20 mouse cellular contexts compared by ENCODE assay signal in the genomic region with DNA sequence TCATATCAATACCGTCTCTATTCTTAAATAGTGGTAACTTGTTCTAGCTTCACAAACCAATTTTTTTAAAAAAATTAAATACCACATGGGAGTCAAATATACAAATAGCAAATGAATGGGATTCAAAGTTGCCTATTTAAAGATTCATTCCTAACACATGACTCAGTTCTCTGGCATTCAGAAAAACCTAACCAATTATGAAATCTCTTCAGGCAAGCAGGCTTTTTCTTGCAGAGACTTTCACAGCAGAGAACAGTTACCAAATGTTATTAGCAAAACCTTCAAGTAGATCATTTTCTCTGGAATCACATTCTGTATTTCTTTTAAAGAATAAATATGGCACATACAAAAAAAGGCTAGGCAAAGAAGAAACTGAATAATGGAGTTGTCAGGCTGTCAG. TPM values are rescaled to one million over a fixed set of nuclear protein-coding genes. Genes with fewer than 3 reads are reported as not detected.
DNase-seq lines count a peak whose midpoint lies in the region; ATAC-seq and TF ChIP-seq lines count a peak whose summit lies in the region.
"Had no signal": no experiment of that assay in that cellular context is flagged by ENCODE, and none has a peak within 500 bp of the region (broad histone marks: within the 10 kb centered on the region; RNA-seq: fewer than 3 reads in every experiment).

No protein-coding gene starts in this region.

- H3K27me3 ChIP-seq in forebrain, embryonic 16.5 days (replicated peaks; ENCODE audit: control insufficient read depth, insufficient read depth, low read length): no peaks in the 10 kb centered on the region
- H3K27me3 ChIP-seq in forebrain, postnatal 0 days (ENCODE audit: insufficient read depth, low read length): no peaks in the 10 kb centered on the region
- H3K27me3 ChIP-seq in hindbrain, embryonic 13.5 days: no peaks in the 10 kb centered on the region
- H3K27me3 ChIP-seq in hindbrain, embryonic 11.5 days (ENCODE audit: control insufficient read depth, insufficient read depth, low read length): no peaks in the 10 kb centered on the region
- H3K27me3 ChIP-seq in neural tube, embryonic 12.5 days (replicated peaks): no peaks in the 10 kb centered on the region
- H3K27me3 ChIP-seq: embryonic facial prominence, embryonic 15.5 days; liver, embryonic 15.5 days had no signal

- no peak for DNase-seq in forebrain, postnatal 0 days
- DNase-seq in hindbrain, embryonic 11.5 days (ENCODE audit: low spot score): no peak
- DNase-seq in neural tube, embryonic 10.5 days (ENCODE audit: extremely low spot score, low spot score): no peak
- DNase-seq in embryo, embryonic 9.5 days (ENCODE audit: extremely low spot score): no peak
- DNase-seq: adrenal gland, postnatal 36 days; cerebellum, postnatal 25 days; kidney, postnatal 14 days; left cerebral cortex, postnatal 4 days; right cerebral cortex, postnatal 14 days; thymus, adult 2 months had no signal

- TF ChIP-seq CTCF in forebrain, postnatal 0 days (IDR thresholded peaks at IDR 0.05; ENCODE audit: low read depth): no peak

- H3K27ac ChIP-seq in forebrain, embryonic 16.5 days (ENCODE audit: low read length): no peak overlapping the region
- no peak overlapping the region for H3K27ac ChIP-seq in forebrain, postnatal 0 days (ENCODE audit: low read depth, low read length)
- no peak overlapping the region for H3K27ac ChIP-seq in hindbrain, embryonic 13.5 days
- H3K27ac ChIP-seq in hindbrain, embryonic 11.5 days (ENCODE audit: low read depth, low read length): no peak overlapping the region
- no peak overlapping the region for H3K27ac ChIP-seq in neural tube, embryonic 12.5 days
- H3K27ac ChIP-seq: embryonic facial prominence, embryonic 15.5 days; liver, embryonic 15.5 days; macrophage had no signal

- no peak overlapping the region for H3K9ac ChIP-seq in forebrain, embryonic 16.5 days (replicated peaks; ENCODE audit: low read depth, low read length)
- H3K9ac ChIP-seq in forebrain, postnatal 0 days: no peak overlapping the region
- 0 out of 2 replicates have a peak overlapping the region, but pooled peaks have one; percentile 35 for H3K9ac ChIP-seq in hindbrain, embryonic 13.5 days
- no peak overlapping the region for H3K9ac ChIP-seq in hindbrain, embryonic 11.5 days (ENCODE audit: low read depth, low read length)
- H3K9ac ChIP-seq in neural tube, embryonic 12.5 days: no peak overlapping the region
- H3K9ac ChIP-seq: embryonic facial prominence, embryonic 15.5 days; liver, embryonic 15.5 days had no signal

- WGBS in forebrain, embryonic 16.5 days: 89% methylated on average over 1 of the region's 1 CpGs
- 74% methylated on average over 1 of the region's 1 CpGs for WGBS in forebrain, postnatal 0 days
- 86% methylated on average over 1 of the region's 1 CpGs for WGBS in hindbrain, embryonic 13.5 days
- 91% methylated on average over 1 of the region's 1 CpGs for WGBS in hindbrain, embryonic 11.5 days
- 92% methylated on average over 1 of the region's 1 CpGs for WGBS in neural tube, embryonic 12.5 days

- no peak overlapping the region for H3K4me3 ChIP-seq in forebrain, embryonic 16.5 days (replicated peaks; ENCODE audit: low read length)
- H3K4me3 ChIP-seq in forebrain, postnatal 0 days (ENCODE audit: low read depth, low read length): no peak overlapping the region
- H3K4me3 ChIP-seq in hindbrain, embryonic 13.5 days: no peak overlapping the region
- H3K4me3 ChIP-seq in hindbrain, embryonic 11.5 days (ENCODE audit: low read depth, low read length): no peak overlapping the region
- H3K4me3 ChIP-seq in neural tube, embryonic 12.5 days: no peak overlapping the region
- H3K4me3 ChIP-seq: embryonic facial prominence, embryonic 15.5 days; liver, embryonic 15.5 days had no signal

- ATAC-seq in forebrain, embryonic 16.5 days: no peak
- no peak for ATAC-seq in forebrain, postnatal 0 days
- no peak for ATAC-seq in hindbrain, embryonic 13.5 days (ENCODE audit: low FRiP score)
- ATAC-seq in hindbrain, embryonic 11.5 days (ENCODE audit: low FRiP score): no peak
- ATAC-seq in neural tube, embryonic 12.5 days (ENCODE audit: low FRiP score, low read depth): no peak
- ATAC-seq in erythroblast, adult 5-6 weeks (replicated peaks; ENCODE audit: low FRiP score, poor library complexity, severe bottlenecking): no peak
- ATAC-seq: intestine, postnatal 0 days had no signal

- H3K4me2 ChIP-seq in forebrain, embryonic 16.5 days (ENCODE audit: low read length): peak overlapping the region; percentile 21; the same call in 1 of the 2 replicates
- no peak overlapping the region for H3K4me2 ChIP-seq in forebrain, postnatal 0 days (ENCODE audit: low read depth)
- peak overlapping the region; percentile 71 for H3K4me2 ChIP-seq in hindbrain, embryonic 13.5 days
- H3K4me2 ChIP-seq in hindbrain, embryonic 11.5 days (replicated peaks; ENCODE audit: low read depth, low read length): no peak overlapping the region
- H3K4me2 ChIP-seq in neural tube, embryonic 12.5 days (replicated peaks): peak overlapping the region; percentile 31; the same call in 1 of the 2 replicates
- H3K4me2 ChIP-seq: embryonic facial prominence, embryonic 15.5 days; liver, embryonic 15.5 days had no signal

- H3K36me3 ChIP-seq in forebrain, embryonic 16.5 days (ENCODE audit: control insufficient read depth, insufficient read depth): peaks cover 12% of the 10 kb centered on the region
- H3K36me3 ChIP-seq in forebrain, postnatal 0 days (ENCODE audit: insufficient read depth): 0 out of 2 replicates have a peak, but pooled peaks cover 14% of the 10 kb centered on the region
- H3K36me3 ChIP-seq in hindbrain, embryonic 13.5 days: peaks cover 35% of the 10 kb centered on the region
- 0 out of 2 replicates have a peak, but pooled peaks cover 3% of the 10 kb centered on the region for H3K36me3 ChIP-seq in hindbrain, embryonic 11.5 days (ENCODE audit: control insufficient read depth, insufficient read depth, low read length)
- H3K36me3 ChIP-seq in neural tube, embryonic 12.5 days: peaks cover 28% of the 10 kb centered on the region

- H3K9me3 ChIP-seq in forebrain, embryonic 16.5 days (ENCODE audit: control insufficient read depth, low read length): no peaks in the 10 kb centered on the region
- no peaks in the 10 kb centered on the region for H3K9me3 ChIP-seq in forebrain, postnatal 0 days (ENCODE audit: low read length)
- no peaks in the 10 kb centered on the region for H3K9me3 ChIP-seq in hindbrain, embryonic 13.5 days
- H3K9me3 ChIP-seq in hindbrain, embryonic 11.5 days (ENCODE audit: control insufficient read depth, low read length): no peaks in the 10 kb centered on the region
- H3K9me3 ChIP-seq in neural tube, embryonic 12.5 days: no peaks in the 10 kb centered on the region
- H3K9me3 ChIP-seq: embryonic facial prominence, embryonic 15.5 days; G1E; liver, embryonic 15.5 days had no signal

- H3K4me1 ChIP-seq in forebrain, embryonic 16.5 days (replicated peaks; ENCODE audit: control insufficient read depth, insufficient read depth, low read length): peaks cover 16% of the 10 kb centered on the region
- H3K4me1 ChIP-seq in forebrain, postnatal 0 days (ENCODE audit: insufficient read depth): peaks cover 15% of the 10 kb centered on the region; the same call in 1 of the 2 replicates
- H3K4me1 ChIP-seq in hindbrain, embryonic 13.5 days (replicated peaks): peaks cover 30% of the 10 kb centered on the region
- peaks cover 3% of the 10 kb centered on the region; the same call in 1 of the 2 replicates for H3K4me1 ChIP-seq in hindbrain, embryonic 11.5 days (replicated peaks; ENCODE audit: control insufficient read depth, insufficient read depth, low read length)
- H3K4me1 ChIP-seq in neural tube, embryonic 12.5 days: peaks cover 15% of the 10 kb centered on the region

RNA-seq across cellular contexts. Expression of gene Btf3l4, which starts 2.7 kb away (rescaled TPM):
- polyA plus RNA-seq in forebrain, embryonic 16.5 days (2015; fragmentation: Nextera tagmentation; extraction: Ambion mirVana): 211 and 231 TPM in 2 replicates
- 119 and 164 TPM in 2 replicates for total RNA-seq in forebrain, postnatal 0 days (2014; rRNA removed)
- polyA plus RNA-seq in forebrain, postnatal 0 days (2015; fragmentation: Nextera tagmentation; extraction: Ambion mirVana): 186 and 197 TPM in 2 replicates
- polyA plus RNA-seq in hindbrain, embryonic 13.5 days (2015; fragmentation: Nextera tagmentation; extraction: Ambion mirVana): 218 and 222 TPM in 2 replicates
- 251 and 269 TPM in 2 replicates for polyA plus RNA-seq in hindbrain, embryonic 11.5 days (2014; fragmentation: Nextera tagmentation; extraction: Ambion mirVana)
- 219 and 237 TPM in 2 replicates for polyA plus RNA-seq in neural tube, embryonic 12.5 days (2016; fragmentation: Nextera tagmentation; extraction: Ambion mirVana)
- total RNA-seq in erythroblast, adult 5-6 weeks (2015; ENCODE audit: low replicate concordance): 17.1 and 21.7 TPM in 2 replicates
- total RNA-seq in erythroblast, adult 5-6 weeks (2017; ENCODE audit: low replicate concordance): 12.0 and 18.3 TPM in 2 replicates

RNA-seq across cellular contexts. Expression of gene Txndc12, which starts 3.7 kb away (rescaled TPM):
- polyA plus RNA-seq in forebrain, embryonic 16.5 days (2015; fragmentation: Nextera tagmentation; extraction: Ambion mirVana): 81.9 and 90.5 TPM in 2 replicates
- 54.0 and 71.9 TPM in 2 replicates for total RNA-seq in forebrain, postnatal 0 days (2014; rRNA removed)
- 65.1 and 71.9 TPM in 2 replicates for polyA plus RNA-seq in forebrain, postnatal 0 days (2015; fragmentation: Nextera tagmentation; extraction: Ambion mirVana)
- polyA plus RNA-seq in hindbrain, embryonic 13.5 days (2015; fragmentation: Nextera tagmentation; extraction: Ambion mirVana): 75.1 and 79.5 TPM in 2 replicates
- 111 and 115 TPM in 2 replicates for polyA plus RNA-seq in hindbrain, embryonic 11.5 days (2014; fragmentation: Nextera tagmentation; extraction: Ambion mirVana)
- polyA plus RNA-seq in neural tube, embryonic 12.5 days (2016; fragmentation: Nextera tagmentation; extraction: Ambion mirVana): 93.5 and 96.7 TPM in 2 replicates
- total RNA-seq in erythroblast, adult 5-6 weeks (2015; ENCODE audit: low replicate concordance): 11.5 and 11.9 TPM in 2 replicates
- total RNA-seq in erythroblast, adult 5-6 weeks (2017; ENCODE audit: low replicate concordance): 9.5 and 14.5 TPM in 2 replicates

RNA-seq across cellular contexts. Expression of gene Kti12, which starts 16.9 kb away (rescaled TPM):
- polyA plus RNA-seq in forebrain, embryonic 16.5 days (2015; fragmentation: Nextera tagmentation; extraction: Ambion mirVana): 33.7 and 34.6 TPM in 2 replicates
- total RNA-seq in forebrain, postnatal 0 days (2014; rRNA removed): 20.1 and 34.4 TPM in 2 replicates
- 26.3 and 32.2 TPM in 2 replicates for polyA plus RNA-seq in forebrain, postnatal 0 days (2015; fragmentation: Nextera tagmentation; extraction: Ambion mirVana)
- polyA plus RNA-seq in hindbrain, embryonic 13.5 days (2015; fragmentation: Nextera tagmentation; extraction: Ambion mirVana): 28.3 and 31.3 TPM in 2 replicates
- 40.5 and 44.1 TPM in 2 replicates for polyA plus RNA-seq in hindbrain, embryonic 11.5 days (2014; fragmentation: Nextera tagmentation; extraction: Ambion mirVana)
- 38.6 and 40.5 TPM in 2 replicates for polyA plus RNA-seq in neural tube, embryonic 12.5 days (2016; fragmentation: Nextera tagmentation; extraction: Ambion mirVana)
- total RNA-seq in erythroblast, adult 5-6 weeks (2015; ENCODE audit: low replicate concordance): 2.1 and 12.7 TPM in 2 replicates
- total RNA-seq in erythroblast, adult 5-6 weeks (2017; ENCODE audit: low replicate concordance): 2.6 and 2.8 TPM in 2 replicates

RNA-seq across cellular contexts. Expression of gene A730015C16Rik, which starts 17.7 kb away (rescaled TPM):
- 0.78 and 2.0 TPM in 2 replicates for polyA plus RNA-seq in forebrain, embryonic 16.5 days (2015; fragmentation: Nextera tagmentation; extraction: Ambion mirVana)
- total RNA-seq in forebrain, postnatal 0 days (2014; rRNA removed): 0.86 and 1.1 TPM in 2 replicates
- 0.93 and 1.2 TPM in 2 replicates for polyA plus RNA-seq in forebrain, postnatal 0 days (2015; fragmentation: Nextera tagmentation; extraction: Ambion mirVana)
- polyA plus RNA-seq in hindbrain, embryonic 13.5 days (2015; fragmentation: Nextera tagmentation; extraction: Ambion mirVana): 1.5 and 1.7 TPM in 2 replicates
- polyA plus RNA-seq in hindbrain, embryonic 11.5 days (2014; fragmentation: Nextera tagmentation; extraction: Ambion mirVana): 1.5 and 3.3 TPM in 2 replicates
- 2.0 and 2.2 TPM in 2 replicates for polyA plus RNA-seq in neural tube, embryonic 12.5 days (2016; fragmentation: Nextera tagmentation; extraction: Ambion mirVana)
- total RNA-seq in erythroblast, adult 5-6 weeks (2015; ENCODE audit: low replicate concordance): not detected in 2 replicates
- not detected in 2 replicates for total RNA-seq in erythroblast, adult 5-6 weeks (2017; ENCODE audit: low replicate concordance)
- total RNA-seq: adrenal gland, postnatal 36 days; left cerebral cortex, postnatal 4 days had no signal
- polyA plus RNA-seq: G1E; gonadal fat pad, adult 2 months; macrophage; thymus, adult 2 months had no signal

RNA-seq across cellular contexts. Expression of gene Rab3b, which starts 48.2 kb away (rescaled TPM):
- 84.7 and 116 TPM in 2 replicates for polyA plus RNA-seq in forebrain, embryonic 16.5 days (2015; fragmentation: Nextera tagmentation; extraction: Ambion mirVana)
- 70.2 and 86.2 TPM in 2 replicates for total RNA-seq in forebrain, postnatal 0 days (2014; rRNA removed)
- 287 and 298 TPM in 2 replicates for polyA plus RNA-seq in forebrain, postnatal 0 days (2015; fragmentation: Nextera tagmentation; extraction: Ambion mirVana)
- 104 and 108 TPM in 2 replicates for polyA plus RNA-seq in hindbrain, embryonic 13.5 days (2015; fragmentation: Nextera tagmentation; extraction: Ambion mirVana)
- polyA plus RNA-seq in hindbrain, embryonic 11.5 days (2014; fragmentation: Nextera tagmentation; extraction: Ambion mirVana): 35.3 and 36.4 TPM in 2 replicates
- 38.0 and 39.0 TPM in 2 replicates for polyA plus RNA-seq in neural tube, embryonic 12.5 days (2016; fragmentation: Nextera tagmentation; extraction: Ambion mirVana)
- total RNA-seq in erythroblast, adult 5-6 weeks (2015; ENCODE audit: low replicate concordance): not detected in 2 replicates
- not detected in 2 replicates for total RNA-seq in erythroblast, adult 5-6 weeks (2017; ENCODE audit: low replicate concordance)
- polyA plus RNA-seq: macrophage had no signal

Comparison
In these comparisons a context has a peak if more than half of its experiments do, and no peak if none do; other contexts are left out.
1. H3K4me2 ChIP-seq: peak in forebrain, embryonic 16.5 days (single experiment), hindbrain, embryonic 13.5 days (single experiment) and neural tube, embryonic 12.5 days (single experiment); none in forebrain, postnatal 0 days (single experiment) and hindbrain, embryonic 11.5 days (single experiment).